6 mouse cellular contexts compared by ENCODE assay signal in the genomic region with DNA sequence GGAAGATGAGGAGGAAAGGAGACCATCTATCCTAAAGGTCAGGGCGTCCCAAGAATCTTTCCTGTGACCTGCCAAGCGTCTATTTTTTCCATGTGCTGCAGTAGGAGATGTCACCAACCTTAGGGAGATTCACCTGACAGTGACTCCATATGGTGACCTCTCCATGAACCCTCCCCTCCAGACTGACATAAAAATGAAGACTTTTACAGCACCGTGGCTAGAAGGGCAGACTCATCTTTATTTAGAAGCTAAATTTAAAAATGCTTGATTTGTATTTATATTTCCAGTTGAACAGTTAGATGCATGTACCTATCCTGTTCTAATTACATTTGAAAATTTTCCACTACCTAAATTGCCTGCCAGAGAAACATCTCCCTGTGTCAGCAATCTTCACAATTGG.
"Had no signal": no experiment of that assay in that cellular context is flagged by ENCODE, and none has a peak within 500 bp of the region (broad histone marks: within the 10 kb centered on the region; RNA-seq: fewer than 3 reads in every experiment).

No protein-coding gene starts in this region.

- DNase-seq: lung, postnatal 14 days; lung, postnatal 36 days; right cerebral cortex, postnatal 14 days; thymus, adult 2 months; thymus, postnatal 25 days; thymus, postnatal 4 days had no signal
